Mouse (Mus musculus): Measurements from ENCODE around the gene Hdgfl2. TPM values are rescaled to one million over a fixed set of nuclear protein-coding genes. Genes with fewer than 3 reads are reported as not detected.

The Hdgfl2 gene
- total and polyA plus RNA-seq, 3 experiments: 35.3 to 93.6 (median 68.9) TPM

GRCm38 (mm10) chr17:56031431-56031830 lies 48.0 kb upstream of the Hdgfl2 start:
- in situ Hi-C loops (cut with MboI; ENCODE audit: low pct_ligation_motif_present, low pct_unique_long_range_greater_than_20kb, low sequenced_read_pairs): no loop called here
- Histone ChIP-seq H3K4me1 (ENCODE audit: control insufficient read depth in 1 of 2, insufficient read depth in 2 of 2) (peaks cover 25 to 84% of the 10 kb centered on the region in 2 experiments), H3K9ac (ENCODE audit: insufficient read depth, low read depth) (no peak overlapping the region), H3K79me2 (replicated peaks; ENCODE audit: control insufficient read depth, extremely low read depth, insufficient read depth, poor library complexity, severe bottlenecking) (peaks cover 84% of the 10 kb centered on the region), H3K27ac (ENCODE audit: insufficient read depth, low read depth) (no peak overlapping the region), H3K4me2 (ENCODE audit: insufficient read depth, low read depth, poor library complexity, severe bottlenecking) (no peak overlapping the region), H3K27me3 (replicated peaks) (no peaks in the 10 kb centered on the region), H3K4me3 (replicated peaks in 1 of 3; ENCODE audit: low read depth in 2 of 3, low read length in 2 of 3, poor library complexity in 1 of 3) (no peak overlapping the region), H3K36me3 (replicated peaks in 1 of 2; ENCODE audit: control insufficient read depth in 1 of 2, insufficient read depth in 1 of 2, low read length in 1 of 2) (peaks cover 35 to 74% of the 10 kb centered on the region in 2 experiments), H3K9me3 (replicated peaks; ENCODE audit: low read length) (no peaks in the 10 kb centered on the region)
- DNase-seq (ENCODE audit: extremely low read depth): no peak
- TF ChIP-seq MYC (IDR thresholded peaks at IDR 0.05; ENCODE audit: low read depth, low read length) (no peak), ZMIZ1 (IDR thresholded peaks at IDR 0.05; ENCODE audit: low read depth, low read length) (no peak), POLR2AphosphoS2 (IDR thresholded peaks at IDR 0.05; ENCODE audit: low read depth, low read length) (no peak), UBTF (IDR thresholded peaks at IDR 0.05; ENCODE audit: low read depth, low read length) (no peak), JUN (IDR thresholded peaks at IDR 0.05; ENCODE audit: insufficient read depth, low read depth, low read length) (no peak), TBP (conservative IDR thresholded peaks at IDR 0.05; ENCODE audit: low read depth, low read length) (no peak), USF2 (conservative IDR thresholded peaks at IDR 0.05; ENCODE audit: low read depth, low read length) (no peak), MEF2A (IDR thresholded peaks at IDR 0.05; ENCODE audit: borderline replicate concordance, low read depth, low read length) (no peak), NRF1 (IDR thresholded peaks at IDR 0.05; ENCODE audit: low read depth, low read length) (no peak), SMC3 (IDR thresholded peaks at IDR 0.05; ENCODE audit: low read depth, low read length) (no peak), ETS1 (conservative IDR thresholded peaks at IDR 0.05; ENCODE audit: low read depth, low read length) (no peak)
- dilution Hi-C loops (cut with MboI; ENCODE audit: extremely low pct_ligation_motif_present, extremely low pct_unique_long_range_greater_than_20kb, low sequenced_read_pairs): no loop called here

GRCm38 (mm10) chr17:56032127-56032733 lies 47.2 kb upstream of the Hdgfl2 start:
- dilution Hi-C loops (cut with MboI; ENCODE audit: extremely low pct_ligation_motif_present, extremely low pct_unique_long_range_greater_than_20kb, low sequenced_read_pairs): no loop called here
- no peak overlapping the region for H3K27ac ChIP-seq (ENCODE audit: insufficient read depth, low read depth)

More at GRCm38 (mm10) chr17:56032127-56032733, 47.2 kb upstream of the Hdgfl2 start:
- in situ Hi-C loops (cut with MboI; ENCODE audit: low pct_ligation_motif_present, low pct_unique_long_range_greater_than_20kb, low sequenced_read_pairs): no loop called here
- Histone ChIP-seq H3K9ac (ENCODE audit: insufficient read depth, low read depth) (no peak overlapping the region), H3K4me2 (ENCODE audit: insufficient read depth, low read depth, poor library complexity, severe bottlenecking) (no peak overlapping the region; the same call in 1 of the 2 replicates), H3K4me3 (replicated peaks in 1 of 3; ENCODE audit: low read depth in 2 of 3, low read length in 2 of 3, poor library complexity in 1 of 3) (no peak overlapping the region), H3K27me3 (replicated peaks) (no peaks in the 10 kb centered on the region), H3K4me1 (ENCODE audit: control insufficient read depth in 1 of 2, insufficient read depth in 2 of 2) (peaks cover 25 to 80% of the 10 kb centered on the region in 2 experiments), H3K9me3 (replicated peaks; ENCODE audit: low read length) (no peaks in the 10 kb centered on the region), H3K36me3 (replicated peaks in 1 of 2; ENCODE audit: control insufficient read depth in 1 of 2, insufficient read depth in 1 of 2, low read length in 1 of 2) (peaks cover 35 to 66% of the 10 kb centered on the region in 2 experiments), H3K79me2 (replicated peaks; ENCODE audit: control insufficient read depth, extremely low read depth, insufficient read depth, poor library complexity, severe bottlenecking) (peaks cover 79% of the 10 kb centered on the region)
- no peak for DNase-seq (ENCODE audit: extremely low read depth)
- no peak for TF ChIP-seq ELF1 (IDR thresholded peaks at IDR 0.05; ENCODE audit: low read depth, low read length)
- no peak for TF ChIP-seq RAD21 (IDR thresholded peaks at IDR 0.05; ENCODE audit: low read depth, low read length)
- no peak for TF ChIP-seq MYC (IDR thresholded peaks at IDR 0.05; ENCODE audit: low read depth, low read length)
- TF ChIP-seq CHD2 (IDR thresholded peaks at IDR 0.05; ENCODE audit: low read length): no peak
- no peak for TF ChIP-seq UBTF (IDR thresholded peaks at IDR 0.05; ENCODE audit: low read depth, low read length)
- no peak for TF ChIP-seq RCOR1 (conservative IDR thresholded peaks at IDR 0.05; ENCODE audit: low read depth, low read length)
- TF ChIP-seq ZKSCAN1 (IDR thresholded peaks at IDR 0.05; ENCODE audit: borderline replicate concordance, low read depth, low read length): no peak
- no peak for TF ChIP-seq GABPA (IDR thresholded peaks at IDR 0.05; ENCODE audit: insufficient replicate concordance, low read depth, low read length)
- TF ChIP-seq TCF12 (IDR thresholded peaks at IDR 0.05; ENCODE audit: low read depth, low read length): no peak
- no peak for TF ChIP-seq SMC3 (IDR thresholded peaks at IDR 0.05; ENCODE audit: low read depth, low read length)
- TF ChIP-seq IRF4 (IDR thresholded peaks at IDR 0.05; ENCODE audit: low read depth, low read length): no peak
- TF ChIP-seq ZC3H11A (IDR thresholded peaks at IDR 0.05; ENCODE audit: low read depth, low read length): no peak
- no peak for TF ChIP-seq JUN (IDR thresholded peaks at IDR 0.05; ENCODE audit: insufficient read depth, low read depth, low read length)
- no peak for TF ChIP-seq MAX (IDR thresholded peaks at IDR 0.05; ENCODE audit: low read length)
- no peak for TF ChIP-seq TBP (conservative IDR thresholded peaks at IDR 0.05; ENCODE audit: low read depth, low read length)
- TF ChIP-seq MAFK (IDR thresholded peaks at IDR 0.05; ENCODE audit: insufficient replicate concordance, low read length): no peak
- no peak for TF ChIP-seq NELFE (IDR thresholded peaks at IDR 0.05; ENCODE audit: low read depth, low read length)
- no peak for TF ChIP-seq ETS1 (conservative IDR thresholded peaks at IDR 0.05; ENCODE audit: low read depth, low read length)
- TF ChIP-seq KAT2A (IDR thresholded peaks at IDR 0.05; ENCODE audit: insufficient replicate concordance, low read length): no peak
